Mouse (Mus musculus) heart, embryonic 11.5 days (tissue): ENCODE data around the gene Fez2. TPM values are rescaled to one million over a fixed set of nuclear protein-coding genes. Genes with fewer than 3 reads are reported as not detected.

ENCODE experiments used
- ATAC-seq: fragments of 200-750 bp; cut with Nextera tagmentation; replicated peaks from 2 replicates; pipeline ENCODE4 v1.8.0; 2017; ENCODE audit warnings: moderate library complexity; ENCODE audit not compliant: insufficient number of reproducible peaks, low FRiP score, low TSS enrichment
- H3K27ac ChIP-seq: fragments of 300-500 bp; sonication (generic); 2 replicates; pipeline ENCODE4 v1.5.1; 2014; ENCODE audit warnings: mild to moderate bottlenecking, low read depth, low read length
- H3K27me3 ChIP-seq: fragments of 300-500 bp; sonication (generic); 2 replicates; pipeline ENCODE4 v1.6.1; 2014; ENCODE audit warnings: mild to moderate bottlenecking, low read length, mixed read lengths; ENCODE audit not compliant: control insufficient read depth, insufficient read depth
- H3K36me3 ChIP-seq: fragments of 300-500 bp; sonication (generic); 2 replicates; pipeline ENCODE4 v1.6.1; 2014; ENCODE audit warnings: mild to moderate bottlenecking, low read length, moderate library complexity, mixed read lengths; ENCODE audit not compliant: control insufficient read depth, insufficient read depth
- H3K4me1 ChIP-seq: fragments of 300-500 bp; sonication (generic); 2 replicates; pipeline ENCODE4 v1.6.1; 2014; ENCODE audit warnings: low read length; ENCODE audit not compliant: control insufficient read depth, insufficient read depth
- H3K4me2 ChIP-seq: fragments of 300-500 bp; sonication (generic); 2 replicates; pipeline ENCODE4 v1.6.1; 2014; ENCODE audit warnings: mild to moderate bottlenecking, moderate library complexity
- H3K4me3 ChIP-seq: fragments of 300-500 bp; sonication (generic); 2 replicates; pipeline ENCODE4 v1.5.1; 2014; ENCODE audit warnings: low read depth, low read length
- H3K9ac ChIP-seq: fragments of 300-500 bp; sonication (generic); 2 replicates; pipeline ENCODE4 v1.6.1; 2014; ENCODE audit warnings: mild to moderate bottlenecking, low read depth, low read length, moderate library complexity
- H3K9me3 ChIP-seq: fragments of 300-500 bp; sonication (generic); replicated peaks from 2 replicates; pipeline ENCODE4 v1.6.1; 2016; ENCODE audit warnings: low read length; ENCODE audit not compliant: control insufficient read depth
- WGBS: fragments of 180-500 bp; shearing (Covaris S2); extraction: QIAGEN DNeasy Blood & Tissue Kit; methylation state at CpG from one replicate; pipeline ENCODE4 v1.1.7; 2014; ENCODE audit not compliant: insufficient replicate concordance; 5-methylcytosine and 5-hydroxymethylcytosine counted together
- polyA plus RNA-seq: library from polyadenylated mRNA; unstranded; fragments of >200 nt; fragmentation: Nextera tagmentation; extraction: Ambion mirVana; gene quantifications from 2 replicates; pipeline ENCODE4 v1.2.1, GENCODE M21; 2014

Gene Fez2
- polyA plus RNA-seq, 1 experiment from 2014 or later: 43.5 TPM

GRCm38 (mm10) chr17:78403804-78404203 is 14.1 kb downstream of the Fez2 start:
- peaks cover 15% of the 10 kb centered on the region for H3K4me1 ChIP-seq
- no peaks in the 10 kb centered on the region; the same call in 1 of the 2 replicates for H3K36me3 ChIP-seq
- H3K4me3 ChIP-seq: no peak overlapping the region
- no peak for ATAC-seq
- H3K4me2 ChIP-seq: no peak overlapping the region
- no peaks in the 10 kb centered on the region for H3K27me3 ChIP-seq
- no peak overlapping the region for H3K9ac ChIP-seq
- 55% methylated on average over 9 of the region's 9 CpGs for WGBS
- no peak overlapping the region for H3K27ac ChIP-seq
- H3K9me3 ChIP-seq: no peaks in the 10 kb centered on the region

- no peak for ATAC-seq
- no peaks in the 10 kb centered on the region; the same call in 1 of the 2 replicates for H3K36me3 ChIP-seq
- no peak overlapping the region for H3K4me3 ChIP-seq
- no peak overlapping the region for H3K27ac ChIP-seq
- peaks cover 14% of the 10 kb centered on the region for H3K4me1 ChIP-seq
- H3K4me2 ChIP-seq: no peak overlapping the region
- no peaks in the 10 kb centered on the region for H3K9me3 ChIP-seq
- no peak overlapping the region for H3K9ac ChIP-seq
- WGBS: 79% methylated on average over 4 of the region's 4 CpGs
- no peaks in the 10 kb centered on the region for H3K27me3 ChIP-seq
These were observed 14.7 kb downstream of the Fez2 start for GRCm38 (mm10) chr17:78403229-78403628.

GRCm38 (mm10) chr17:78402174-78402573 is 15.8 kb downstream of the Fez2 start:
- H3K27ac ChIP-seq: no peak overlapping the region
- ATAC-seq: no peak
- H3K4me2 ChIP-seq: no peak overlapping the region
- no peaks in the 10 kb centered on the region; the same call in 1 of the 2 replicates for H3K36me3 ChIP-seq
- peaks cover 11% of the 10 kb centered on the region for H3K4me1 ChIP-seq
- WGBS: 67% methylated on average over 6 of the region's 6 CpGs
- H3K27me3 ChIP-seq: no peaks in the 10 kb centered on the region
- H3K9ac ChIP-seq: no peak overlapping the region
- H3K4me3 ChIP-seq: no peak overlapping the region
- H3K9me3 ChIP-seq: no peaks in the 10 kb centered on the region

GRCm38 (mm10) chr17:78401713-78402112 is 16.2 kb downstream of the Fez2 start:
- no peak for ATAC-seq

GRCm38 (mm10) chr17:78401311-78401710 is 16.6 kb downstream of the Fez2 start:
- H3K27me3 ChIP-seq: no peaks in the 10 kb centered on the region
- no peak for ATAC-seq
- H3K9ac ChIP-seq: no peak overlapping the region
- no peaks in the 10 kb centered on the region for H3K9me3 ChIP-seq
- WGBS: 63% methylated on average over 6 of the region's 6 CpGs
- H3K27ac ChIP-seq: no peak overlapping the region
- H3K36me3 ChIP-seq: no peaks in the 10 kb centered on the region
- H3K4me1 ChIP-seq: peaks cover 9% of the 10 kb centered on the region
- H3K4me2 ChIP-seq: no peak overlapping the region
- no peak overlapping the region for H3K4me3 ChIP-seq

More at GRCm38 (mm10) chr17:78401713-78402112, 16.2 kb downstream of the Fez2 start:
- H3K9ac ChIP-seq: no peak overlapping the region
- no peaks in the 10 kb centered on the region for H3K27me3 ChIP-seq
- H3K36me3 ChIP-seq: no peaks in the 10 kb centered on the region
- H3K9me3 ChIP-seq: no peaks in the 10 kb centered on the region
- WGBS: 61% methylated on average over 4 of the region's 4 CpGs
- no peak overlapping the region for H3K4me3 ChIP-seq
- H3K27ac ChIP-seq: no peak overlapping the region
- H3K4me1 ChIP-seq: peaks cover 9% of the 10 kb centered on the region
- no peak overlapping the region for H3K4me2 ChIP-seq

- Histone ChIP-seq H3K4me1 (peaks cover 9% of the 10 kb centered on the region), H3K27ac (no peak overlapping the region), H3K27me3 (no peaks in the 10 kb centered on the region), H3K9ac (no peak overlapping the region), H3K4me3 (no peak overlapping the region), H3K4me2 (no peak overlapping the region), H3K36me3 (no peaks in the 10 kb centered on the region), H3K9me3 (no peaks in the 10 kb centered on the region)
- 80% methylated on average over 12 of the region's 12 CpGs for WGBS
- peak; percentile 81; the same call in 1 of the 2 replicates for ATAC-seq
These were observed 17.7 kb downstream of the Fez2 start for GRCm38 (mm10) chr17:78400130-78400840.

GRCm38 (mm10) chr17:78392401-78393087 is 25.4 kb downstream of the Fez2 start:
- H3K9ac ChIP-seq: no peak overlapping the region
- WGBS: 64% methylated on average over 9 of the region's 9 CpGs
- ATAC-seq: no peak
- H3K4me3 ChIP-seq: no peak overlapping the region
- no peaks in the 10 kb centered on the region for H3K9me3 ChIP-seq
- no peak overlapping the region for H3K4me2 ChIP-seq
- H3K27me3 ChIP-seq: no peaks in the 10 kb centered on the region
- H3K27ac ChIP-seq: no peak overlapping the region
- peaks cover 4% of the 10 kb centered on the region; the same call in 1 of the 2 replicates for H3K4me1 ChIP-seq
- no peaks in the 10 kb centered on the region; the same call in 1 of the 2 replicates for H3K36me3 ChIP-seq

- 88% methylated on average over 5 of the region's 5 CpGs for WGBS
- peaks cover 4% of the 10 kb centered on the region; the same call in 1 of the 2 replicates for H3K4me1 ChIP-seq
These were observed 28.4 kb downstream of the Fez2 start for GRCm38 (mm10) chr17:78389573-78389972.

More at GRCm38 (mm10) chr17:78389573-78389972, 28.4 kb downstream of the Fez2 start:
- ATAC-seq: no peak
- no peaks in the 10 kb centered on the region; the same call in 1 of the 2 replicates for H3K36me3 ChIP-seq
- no peak overlapping the region for H3K4me2 ChIP-seq
- no peaks in the 10 kb centered on the region for H3K27me3 ChIP-seq
- no peak overlapping the region for H3K9ac ChIP-seq
- no peak overlapping the region for H3K4me3 ChIP-seq
- H3K27ac ChIP-seq: no peak overlapping the region
- H3K9me3 ChIP-seq: no peaks in the 10 kb centered on the region
